Mouse (Mus musculus): ENCODE results near the gene Zcchc14. TPM values are rescaled to one million over a fixed set of nuclear protein-coding genes. Genes with fewer than 3 reads are reported as not detected.

The Zcchc14 gene
- polyA plus RNA-seq, 1 experiment from 2014 or later = 14.4 TPM

GRCm38 (mm10) chr8:121575661-121576060, 77.0 kb downstream of the Zcchc14 start:
- Histone ChIP-seq H3K9ac (ENCODE audit: low read length) (no peak overlapping the region), H3K27ac (ENCODE audit: low read length) (no peak overlapping the region), H3K4me2 (ENCODE audit: low read depth, low read length) (no peak overlapping the region), H3K27me3 (ENCODE audit: control insufficient read depth, insufficient read depth, low read depth, low read length) (no peaks in the 10 kb centered on the region), H3K9me3 (ENCODE audit: control insufficient read depth, low read length) (no peaks in the 10 kb centered on the region), H3K4me1 (replicated peaks; ENCODE audit: control insufficient read depth, insufficient read depth, low read length) (peaks cover 24% of the 10 kb centered on the region), H3K36me3 (ENCODE audit: control insufficient read depth, insufficient read depth, low read length) (no peaks in the 10 kb centered on the region), H3K4me3 (ENCODE audit: low read length) (no peak overlapping the region)
- ATAC-seq (ENCODE audit: low read depth) = no peak
- 89% methylated on average over 3 of the region's 3 CpGs for WGBS

- Histone ChIP-seq H3K4me1 (replicated peaks; ENCODE audit: control insufficient read depth, insufficient read depth, low read length) (peaks cover 34% of the 10 kb centered on the region), H3K36me3 (ENCODE audit: control insufficient read depth, insufficient read depth, low read length) (no peaks in the 10 kb centered on the region), H3K9ac (ENCODE audit: low read length) (no peak overlapping the region), H3K27ac (ENCODE audit: low read length) (no peak overlapping the region), H3K4me3 (ENCODE audit: low read length) (no peak overlapping the region), H3K4me2 (ENCODE audit: low read depth, low read length) (no peak overlapping the region), H3K27me3 (ENCODE audit: control insufficient read depth, insufficient read depth, low read depth, low read length) (no peaks in the 10 kb centered on the region), H3K9me3 (ENCODE audit: control insufficient read depth, low read length) (no peaks in the 10 kb centered on the region)
- 25% methylated on average over 3 of the region's 3 CpGs for WGBS
- peak; percentile 47; the same call in 1 of the 2 replicates for ATAC-seq (ENCODE audit: low read depth)
Observed at GRCm38 (mm10) chr8:121573275-121573674, 79.4 kb downstream of the Zcchc14 start.

GRCm38 (mm10) chr8:121572121-121572520, 80.6 kb downstream of the Zcchc14 start:
- no peaks in the 10 kb centered on the region for H3K27me3 ChIP-seq (ENCODE audit: control insufficient read depth, insufficient read depth, low read depth, low read length)
- WGBS = 68% methylated on average over 7 of the region's 7 CpGs
- no peak for ATAC-seq (ENCODE audit: low read depth)
- H3K4me1 ChIP-seq (replicated peaks; ENCODE audit: control insufficient read depth, insufficient read depth, low read length) = peaks cover 26% of the 10 kb centered on the region
- no peak overlapping the region for H3K4me2 ChIP-seq (ENCODE audit: low read depth, low read length)
- H3K36me3 ChIP-seq (ENCODE audit: control insufficient read depth, insufficient read depth, low read length) = no peaks in the 10 kb centered on the region
- no peak overlapping the region for H3K4me3 ChIP-seq (ENCODE audit: low read length)
- H3K9ac ChIP-seq (ENCODE audit: low read length) = no peak overlapping the region
- no peak overlapping the region for H3K27ac ChIP-seq (ENCODE audit: low read length)
- no peaks in the 10 kb centered on the region for H3K9me3 ChIP-seq (ENCODE audit: control insufficient read depth, low read length)

- Histone ChIP-seq H3K4me2 (ENCODE audit: low read depth, low read length) (peak overlapping the region; percentile 43), H3K4me3 (ENCODE audit: low read length) (peak overlapping the region; percentile 28), H3K27ac (ENCODE audit: low read length) (peak overlapping the region; percentile 61), H3K27me3 (ENCODE audit: control insufficient read depth, insufficient read depth, low read depth, low read length) (no peaks in the 10 kb centered on the region), H3K36me3 (ENCODE audit: control insufficient read depth, insufficient read depth, low read length) (no peaks in the 10 kb centered on the region), H3K9ac (ENCODE audit: low read length) (peak overlapping the region; percentile 24), H3K4me1 (replicated peaks; ENCODE audit: control insufficient read depth, insufficient read depth, low read length) (peaks cover 21% of the 10 kb centered on the region; the same call in 1 of the 2 replicates), H3K9me3 (ENCODE audit: control insufficient read depth, low read length) (no peaks in the 10 kb centered on the region)
- WGBS = 48% methylated on average over 17 of the region's 17 CpGs
- peak; percentile 47 for ATAC-seq (ENCODE audit: low read depth)
Observed at GRCm38 (mm10) chr8:121570801-121571200, 81.9 kb downstream of the Zcchc14 start.

GRCm38 (mm10) chr8:121570335-121570734, 82.4 kb downstream of the Zcchc14 start:
- Histone ChIP-seq H3K4me1 (replicated peaks; ENCODE audit: control insufficient read depth, insufficient read depth, low read length) (peaks cover 21% of the 10 kb centered on the region; the same call in 1 of the 2 replicates), H3K4me3 (ENCODE audit: low read length) (peak overlapping the region; percentile 28), H3K27ac (ENCODE audit: low read length) (peak overlapping the region; percentile 61), H3K4me2 (ENCODE audit: low read depth, low read length) (peak overlapping the region; percentile 43), H3K36me3 (ENCODE audit: control insufficient read depth, insufficient read depth, low read length) (no peaks in the 10 kb centered on the region), H3K9ac (ENCODE audit: low read length) (peak overlapping the region; percentile 43), H3K9me3 (ENCODE audit: control insufficient read depth, low read length) (no peaks in the 10 kb centered on the region), H3K27me3 (ENCODE audit: control insufficient read depth, insufficient read depth, low read depth, low read length) (no peaks in the 10 kb centered on the region)
- WGBS = 45% methylated on average over 21 of the region's 21 CpGs
- ATAC-seq (ENCODE audit: low read depth) = peak; percentile 31

GRCm38 (mm10) chr8:121568321-121568720, 84.4 kb downstream of the Zcchc14 start:
- H3K4me1 ChIP-seq (replicated peaks; ENCODE audit: control insufficient read depth, insufficient read depth, low read length) = peaks cover 18% of the 10 kb centered on the region; the same call in 1 of the 2 replicates
- H3K9ac ChIP-seq (ENCODE audit: low read length) = no peak overlapping the region
- H3K4me2 ChIP-seq (ENCODE audit: low read depth, low read length) = no peak overlapping the region
- H3K36me3 ChIP-seq (ENCODE audit: control insufficient read depth, insufficient read depth, low read length) = no peaks in the 10 kb centered on the region
- H3K9me3 ChIP-seq (ENCODE audit: control insufficient read depth, low read length) = no peaks in the 10 kb centered on the region
- H3K27me3 ChIP-seq (ENCODE audit: control insufficient read depth, insufficient read depth, low read depth, low read length) = no peaks in the 10 kb centered on the region
- 59% methylated on average over 6 of the region's 6 CpGs for WGBS
- ATAC-seq (ENCODE audit: low read depth) = no peak
- no peak overlapping the region for H3K27ac ChIP-seq (ENCODE audit: low read length)
- H3K4me3 ChIP-seq (ENCODE audit: low read length) = no peak overlapping the region

GRCm38 (mm10) chr8:121563701-121564100, 89.0 kb downstream of the Zcchc14 start:
- 60% methylated on average over 6 of the region's 6 CpGs for WGBS
- Histone ChIP-seq H3K9me3 (ENCODE audit: control insufficient read depth, low read length) (no peaks in the 10 kb centered on the region), H3K36me3 (ENCODE audit: control insufficient read depth, insufficient read depth, low read length) (peaks cover 5% of the 10 kb centered on the region), H3K27ac (ENCODE audit: low read length) (no peak overlapping the region), H3K27me3 (ENCODE audit: control insufficient read depth, insufficient read depth, low read depth, low read length) (no peaks in the 10 kb centered on the region), H3K4me1 (replicated peaks; ENCODE audit: control insufficient read depth, insufficient read depth, low read length) (0 out of 2 replicates have a peak, but pooled peaks cover 2% of the 10 kb centered on the region), H3K4me2 (ENCODE audit: low read depth, low read length) (no peak overlapping the region), H3K9ac (ENCODE audit: low read length) (no peak overlapping the region), H3K4me3 (ENCODE audit: low read length) (no peak overlapping the region)
- ATAC-seq (ENCODE audit: low read depth) = no peak

GRCm38 (mm10) chr8:121562941-121563351, 89.8 kb downstream of the Zcchc14 start:
- no peaks in the 10 kb centered on the region for H3K27me3 ChIP-seq (ENCODE audit: control insufficient read depth, insufficient read depth, low read depth, low read length)
- no peaks in the 10 kb centered on the region for H3K4me1 ChIP-seq (replicated peaks; ENCODE audit: control insufficient read depth, insufficient read depth, low read length)
- no peaks in the 10 kb centered on the region for H3K9me3 ChIP-seq (ENCODE audit: control insufficient read depth, low read length)
- peaks cover 9% of the 10 kb centered on the region for H3K36me3 ChIP-seq (ENCODE audit: control insufficient read depth, insufficient read depth, low read length)
- no peak overlapping the region for H3K27ac ChIP-seq (ENCODE audit: low read length)
- peak; percentile 29; the same call in 1 of the 2 replicates for ATAC-seq (ENCODE audit: low read depth)
- no peak overlapping the region for H3K9ac ChIP-seq (ENCODE audit: low read length)
- 56% methylated on average over 9 of the region's 9 CpGs for WGBS
- no peak overlapping the region for H3K4me2 ChIP-seq (ENCODE audit: low read depth, low read length)
- no peak overlapping the region for H3K4me3 ChIP-seq (ENCODE audit: low read length)

- Histone ChIP-seq H3K4me2 (ENCODE audit: low read depth, low read length) (no peak overlapping the region), H3K9ac (ENCODE audit: low read length) (no peak overlapping the region), H3K27ac (ENCODE audit: low read length) (no peak overlapping the region), H3K27me3 (ENCODE audit: control insufficient read depth, insufficient read depth, low read depth, low read length) (no peaks in the 10 kb centered on the region), H3K4me1 (replicated peaks; ENCODE audit: control insufficient read depth, insufficient read depth, low read length) (no peaks in the 10 kb centered on the region), H3K36me3 (ENCODE audit: control insufficient read depth, insufficient read depth, low read length) (peaks cover 9% of the 10 kb centered on the region), H3K4me3 (ENCODE audit: low read length) (no peak overlapping the region), H3K9me3 (ENCODE audit: control insufficient read depth, low read length) (no peaks in the 10 kb centered on the region)
- 73% methylated on average over 16 of the region's 16 CpGs for WGBS
- no peak for ATAC-seq (ENCODE audit: low read depth)
Observed at GRCm38 (mm10) chr8:121561636-121562345, 90.9 kb downstream of the Zcchc14 start.
